Mouse (Mus musculus) heart, embryonic 12.5 days (tissue): ENCODE measurements around the gene Lhx6. TPM values are rescaled to one million over a fixed set of nuclear protein-coding genes. Genes with fewer than 3 reads are reported as not detected.

Experiments used
- ATAC-seq: fragments of 200-750 bp; cut with Nextera tagmentation; 2 replicates; pipeline ENCODE4 v1.8.0; 2017; ENCODE audit warnings: moderate TSS enrichment, moderate library complexity; ENCODE audit not compliant: insufficient number of reproducible peaks, low FRiP score
- H3K27ac ChIP-seq: fragments of 300-500 bp; sonication (generic); 2 replicates; pipeline ENCODE4 v1.5.1; 2016; ENCODE audit warnings: mild to moderate bottlenecking, moderate library complexity; ENCODE audit not compliant: poor library complexity, severe bottlenecking
- H3K27me3 ChIP-seq: fragments of 300-500 bp; sonication (generic); replicated peaks from 2 replicates; pipeline ENCODE4 v1.6.1; 2016; ENCODE audit warnings: mild to moderate bottlenecking, moderate library complexity
- H3K36me3 ChIP-seq: fragments of 300-500 bp; sonication (generic); 2 replicates; pipeline ENCODE4 v1.6.1; 2016; ENCODE audit warnings: mild to moderate bottlenecking, moderate library complexity
- H3K4me1 ChIP-seq: fragments of 300-500 bp; sonication (generic); replicated peaks from 2 replicates; pipeline ENCODE4 v1.6.1; 2016; ENCODE audit warnings: mild to moderate bottlenecking
- H3K4me2 ChIP-seq: fragments of 300-500 bp; sonication (generic); 2 replicates; pipeline ENCODE4 v1.6.1; 2016; ENCODE audit warnings: mild to moderate bottlenecking, moderate library complexity
- H3K4me3 ChIP-seq: fragments of 300-500 bp; sonication (generic); 2 replicates; pipeline ENCODE4 v1.5.1; 2016; ENCODE audit warnings: mild to moderate bottlenecking
- H3K9ac ChIP-seq: fragments of 300-500 bp; sonication (generic); 2 replicates; pipeline ENCODE4 v1.6.1; 2016; ENCODE audit warnings: mild to moderate bottlenecking, moderate library complexity
- H3K9me3 ChIP-seq: fragments of 300-500 bp; sonication (generic); replicated peaks from 2 replicates; pipeline ENCODE4 v1.6.1; 2016; ENCODE audit warnings: mild to moderate bottlenecking, moderate library complexity
- WGBS: fragments of 180-500 bp; shearing (Covaris S2); methylation state at CpG from one replicate; pipeline ENCODE4 v1.1.7; 2016; 5-methylcytosine and 5-hydroxymethylcytosine counted together
- polyA plus RNA-seq: library from polyadenylated mRNA; unstranded; fragments of >200 nt; fragmentation: Nextera tagmentation; extraction: Ambion mirVana; gene quantifications from 2 replicates; pipeline ENCODE4 v1.2.1, GENCODE M21; 2016

Gene Lhx6
- polyA plus RNA-seq, 1 experiment from 2014 or later = 0.55 TPM

DNA sequence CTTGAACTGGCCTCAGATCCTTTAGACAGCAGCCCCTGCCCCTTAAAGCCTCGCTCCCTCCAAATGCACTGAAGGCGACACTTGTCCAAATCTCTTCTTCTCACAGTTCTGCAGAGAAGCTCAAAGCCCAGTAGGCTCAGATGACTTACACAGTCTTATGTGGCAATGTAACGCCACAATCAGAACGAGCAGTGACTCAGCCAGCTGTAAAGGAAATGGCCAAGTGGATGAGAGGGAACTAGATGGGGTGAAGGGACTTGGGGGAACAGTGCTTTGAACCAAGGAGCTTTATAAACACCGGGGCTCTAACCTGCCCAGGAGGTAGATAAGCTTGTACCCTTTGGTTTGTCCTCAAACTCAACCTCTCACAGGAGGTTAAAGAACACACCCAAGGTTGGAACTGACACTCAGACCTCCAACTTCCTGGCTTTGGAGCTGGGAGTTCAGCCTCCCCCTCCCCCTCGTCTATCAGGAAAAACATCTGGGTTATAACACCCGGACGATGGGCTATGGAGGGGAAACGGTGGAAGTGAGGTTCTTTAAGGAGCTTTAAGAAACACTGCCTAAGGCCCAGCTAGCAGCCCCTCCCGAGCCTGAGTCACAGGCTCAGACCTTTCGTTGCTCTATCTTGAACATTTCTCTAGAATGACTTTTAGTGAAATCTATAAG lies 69.7 kb downstream of the Lhx6 start:
- Histone ChIP-seq H3K27me3 (no peaks in the 10 kb centered on the region), H3K4me3 (no peak overlapping the region), H3K9me3 (peaks cover 11% of the 10 kb centered on the region; the same call in 1 of the 2 replicates), H3K4me2 (no peak overlapping the region), H3K4me1 (peaks cover 15% of the 10 kb centered on the region), H3K27ac (no peak overlapping the region), H3K36me3 (peaks cover 43% of the 10 kb centered on the region), H3K9ac (no peak overlapping the region)
- WGBS = 54% methylated on average over 11 of the region's 11 CpGs
- ATAC-seq = no peak

DNA sequence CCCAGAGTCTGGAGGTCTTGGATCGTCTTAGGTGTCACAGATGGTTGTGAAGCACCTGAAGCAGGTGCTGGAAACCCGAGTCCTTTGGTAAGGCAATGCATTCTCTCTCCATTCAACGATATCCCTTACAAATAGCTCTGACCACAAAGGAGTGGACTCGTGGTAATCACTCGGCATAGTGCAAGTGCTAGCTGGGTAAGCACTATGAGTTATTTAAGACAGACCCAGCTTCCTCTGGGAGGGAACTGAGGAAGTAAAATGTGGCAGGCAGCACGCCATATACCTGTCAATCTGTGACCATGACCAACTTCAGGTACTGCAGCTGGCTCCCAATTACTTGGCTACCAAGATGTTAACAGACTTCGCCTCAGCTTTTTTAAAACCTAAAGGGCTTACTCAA lies 70.3 kb downstream of the Lhx6 start:
- 87% methylated on average over 7 of the region's 7 CpGs for WGBS
- no peak for ATAC-seq

DNA sequence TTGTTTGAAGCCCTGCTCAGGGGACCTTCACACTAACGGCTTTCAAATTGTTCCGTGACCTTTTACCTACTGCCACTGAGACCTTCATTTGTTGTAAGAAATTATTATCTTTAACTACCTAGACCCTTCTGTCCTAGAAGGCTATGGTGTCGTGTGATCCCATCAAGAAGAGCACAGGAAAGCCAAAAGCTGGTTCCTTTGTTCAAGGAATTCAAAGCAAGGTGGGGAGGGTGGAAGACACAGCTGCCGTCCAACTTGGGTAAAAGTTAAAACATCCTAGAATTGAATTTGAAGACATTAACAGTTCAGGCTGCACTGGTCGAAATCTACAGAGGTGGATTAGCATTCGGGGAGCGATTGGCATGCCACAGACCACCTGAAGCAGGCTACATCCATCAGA lies 71.2 kb downstream of the Lhx6 start:
- ATAC-seq = no peak
- Histone ChIP-seq H3K9me3 (peaks cover 11% of the 10 kb centered on the region; the same call in 1 of the 2 replicates), H3K4me3 (no peak overlapping the region), H3K36me3 (peaks cover 32% of the 10 kb centered on the region), H3K9ac (no peak overlapping the region), H3K4me2 (no peak overlapping the region), H3K4me1 (peaks cover 5% of the 10 kb centered on the region; the same call in 1 of the 2 replicates), H3K27me3 (no peaks in the 10 kb centered on the region), H3K27ac (no peak overlapping the region)
- 68% methylated on average over 7 of the region's 7 CpGs for WGBS

More for the DNA sequence above, 70.3 kb downstream of the Lhx6 start:
- Histone ChIP-seq H3K9me3 (peaks cover 11% of the 10 kb centered on the region; the same call in 1 of the 2 replicates), H3K4me3 (no peak overlapping the region), H3K4me2 (no peak overlapping the region), H3K36me3 (peaks cover 39% of the 10 kb centered on the region), H3K27ac (no peak overlapping the region), H3K27me3 (no peaks in the 10 kb centered on the region), H3K4me1 (peaks cover 14% of the 10 kb centered on the region), H3K9ac (no peak overlapping the region)

DNA sequence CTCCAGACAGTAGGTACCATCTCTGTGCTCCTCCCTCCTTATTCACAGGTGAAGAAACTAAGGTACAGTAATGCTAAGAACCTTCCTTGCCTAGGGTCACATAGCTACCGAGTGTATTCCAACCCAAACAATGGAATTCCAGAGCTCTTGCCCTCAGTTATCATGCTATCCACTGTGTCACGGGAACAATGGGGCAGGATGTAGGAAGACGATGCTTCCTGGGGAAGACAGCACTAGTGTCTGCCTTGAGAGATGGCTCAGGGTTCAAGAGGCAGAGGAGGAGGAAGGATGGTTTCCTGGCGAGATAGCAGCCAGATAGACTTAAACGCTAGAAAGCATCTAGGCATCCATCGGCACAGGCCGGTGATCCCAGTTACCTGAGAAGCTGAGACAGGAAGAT lies 72.3 kb downstream of the Lhx6 start:
- no peak overlapping the region for H3K27ac ChIP-seq
- H3K9me3 ChIP-seq = peaks cover 11% of the 10 kb centered on the region; the same call in 1 of the 2 replicates
- peaks cover 27% of the 10 kb centered on the region for H3K36me3 ChIP-seq
- 54% methylated on average over 7 of the region's 7 CpGs for WGBS
- H3K4me1 ChIP-seq = no peaks in the 10 kb centered on the region
- no peaks in the 10 kb centered on the region for H3K27me3 ChIP-seq
- no peak overlapping the region for H3K9ac ChIP-seq
- no peak for ATAC-seq
- no peak overlapping the region for H3K4me3 ChIP-seq
- no peak overlapping the region for H3K4me2 ChIP-seq

Other genes with a start within 250 kb of the Lhx6 start
- 1.5 and 1.8 TPM in 2 replicates for gene Ttll11, start 125.5 kb downstream of the Lhx6 start, polyA plus RNA-seq
- gene Ndufa8, start 56.0 kb downstream of the Lhx6 start, polyA plus RNA-seq = 287 and 300 TPM in 2 replicates
- gene Morn5, start 56.0 kb downstream of the Lhx6 start, polyA plus RNA-seq = not detected in 2 replicates
- 26.3 and 34.2 TPM in 2 replicates for gene Mrrf, start 31.0 kb upstream of the Lhx6 start, polyA plus RNA-seq
- 52.4 and 56.1 TPM in 2 replicates for gene Rbm18, start 31.4 kb upstream of the Lhx6 start, polyA plus RNA-seq
- gene Ptgs1, start 125.0 kb upstream of the Lhx6 start, polyA plus RNA-seq = 25.5 and 27.2 TPM in 2 replicates